Mouse (Mus musculus) forebrain, postnatal 0 days (tissue): ENCODE measurements around the gene Glra1. TPM values are rescaled to one million over a fixed set of nuclear protein-coding genes. Genes with fewer than 3 reads are reported as not detected.
A peak's percentile ranks its signal among the peaks of the same experiment; 100 is the strongest.

ENCODE experiments used
- ATAC-seq: fragments of 200-750 bp; cut with Nextera tagmentation; 2 replicates; pipeline ENCODE4 v1.8.0; 2017; ENCODE audit warnings: mild to moderate bottlenecking, moderate library complexity
- DNase-seq: peaks from one replicate; pipeline ENCODE4 v3.0.0-alpha.2; 2015
- H3K27ac ChIP-seq: fragments of 300-500 bp; sonication (generic); 2 replicates; pipeline ENCODE4 v1.5.1; 2014; ENCODE audit warnings: low read depth, mild to moderate bottlenecking, antibody characterized with exemption, low read length, moderate library complexity, mixed read lengths
- H3K27me3 ChIP-seq: fragments of 300-500 bp; sonication (generic); 2 replicates; pipeline ENCODE4 v1.6.1; 2014; ENCODE audit warnings: mild to moderate bottlenecking, low read length, mixed read lengths; ENCODE audit not compliant: insufficient read depth
- H3K36me3 ChIP-seq: fragments of 300-500 bp; sonication (generic); 2 replicates; pipeline ENCODE4 v1.6.1; 2014; ENCODE audit warnings: mild to moderate bottlenecking, moderate library complexity; ENCODE audit not compliant: insufficient read depth
- H3K4me1 ChIP-seq: fragments of 300-500 bp; sonication (generic); 2 replicates; pipeline ENCODE4 v1.6.1; 2014; ENCODE audit warnings: antibody characterized with exemption; ENCODE audit not compliant: insufficient read depth
- H3K4me2 ChIP-seq: fragments of 300-500 bp; sonication (generic); 2 replicates; pipeline ENCODE4 v1.6.1; 2014; ENCODE audit warnings: low read depth, mild to moderate bottlenecking, moderate library complexity
- H3K4me3 ChIP-seq: fragments of 300-500 bp; sonication (generic); 2 replicates; pipeline ENCODE4 v1.5.1; 2014; ENCODE audit warnings: low read depth, low read length, mixed read lengths
- H3K9ac ChIP-seq: fragments of 300-500 bp; sonication (generic); 2 replicates; pipeline ENCODE4 v1.6.1; 2014; ENCODE audit warnings: mild to moderate bottlenecking
- H3K9me3 ChIP-seq: fragments of 300-500 bp; sonication (generic); 2 replicates; pipeline ENCODE4 v1.6.1; 2016; ENCODE audit warnings: low read length
- CTCF ChIP-seq: sonication (generic); IDR thresholded peaks from 2 replicates; pipeline ENCODE4 v1.5.1; 2016; ENCODE audit warnings: antibody characterized with exemption, control low read depth, low read depth
- WGBS: fragments of 180-500 bp; shearing (Covaris S2); extraction: QIAGEN DNeasy Blood & Tissue Kit; methylation state at CpG from one replicate; pipeline ENCODE4 v1.1.7; 2014; 5-methylcytosine and 5-hydroxymethylcytosine counted together
- polyA plus RNA-seq: library from polyadenylated mRNA; unstranded; fragments of >200 nt; fragmentation: Nextera tagmentation; extraction: Ambion mirVana; gene quantifications from 2 replicates; pipeline ENCODE4 v1.2.1, GENCODE M21; 2015
- total RNA-seq: library from RNA; depleted of rRNA; stranded (reverse); fragments of >200 nt; gene quantifications from 2 replicates; pipeline ENCODE4 v1.2.3, GENCODE M21; 2014

Glra1 gene
- total and polyA plus RNA-seq, 2 experiments from 2014 or later, result 0.08 to 0.19 TPM

DNA sequence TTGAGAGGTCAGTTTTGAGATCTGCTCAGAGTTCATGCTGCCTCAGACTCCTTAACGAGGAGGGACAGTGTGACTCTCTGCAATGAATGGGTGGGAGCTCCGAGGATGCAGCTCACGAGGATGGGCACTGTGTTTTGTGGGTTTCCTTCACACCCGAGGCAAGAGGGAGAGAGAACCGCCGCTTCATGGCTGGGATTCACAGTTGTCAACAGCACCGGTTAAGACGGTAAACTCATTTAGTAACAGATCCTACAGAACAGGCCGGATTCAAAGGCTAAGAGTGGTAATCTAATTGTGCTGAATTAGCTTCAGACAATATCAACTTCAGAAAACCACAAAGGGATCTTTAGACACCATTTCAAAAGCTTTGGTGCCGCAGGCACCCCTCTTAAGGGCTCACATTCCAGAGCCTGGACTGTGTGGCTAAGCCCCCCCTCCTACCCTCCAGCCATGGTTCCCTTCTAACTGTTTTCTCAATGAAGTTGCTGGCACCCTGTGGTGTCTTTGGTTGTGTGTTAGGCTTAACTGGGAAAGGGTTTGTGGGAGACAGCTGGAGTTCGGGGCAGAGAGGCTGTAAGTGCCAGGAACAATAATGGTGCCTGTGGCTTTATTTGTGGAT, 6.4 kb downstream of the Glra1 start:
- H3K4me3 ChIP-seq, result no peak overlapping the region
- H3K4me1 ChIP-seq, result no peaks in the 10 kb centered on the region
- DNase-seq, result no peak
- no peak overlapping the region for H3K27ac ChIP-seq
- H3K9ac ChIP-seq, result no peak overlapping the region
- no peaks in the 10 kb centered on the region for H3K9me3 ChIP-seq
- TF ChIP-seq CTCF, result no peak
- no peaks in the 10 kb centered on the region for H3K36me3 ChIP-seq
- WGBS, result 4% methylated on average over 11 of the region's 11 CpGs
- peaks cover 25% of the 10 kb centered on the region for H3K27me3 ChIP-seq
- no peak for ATAC-seq
- no peak overlapping the region for H3K4me2 ChIP-seq

DNA sequence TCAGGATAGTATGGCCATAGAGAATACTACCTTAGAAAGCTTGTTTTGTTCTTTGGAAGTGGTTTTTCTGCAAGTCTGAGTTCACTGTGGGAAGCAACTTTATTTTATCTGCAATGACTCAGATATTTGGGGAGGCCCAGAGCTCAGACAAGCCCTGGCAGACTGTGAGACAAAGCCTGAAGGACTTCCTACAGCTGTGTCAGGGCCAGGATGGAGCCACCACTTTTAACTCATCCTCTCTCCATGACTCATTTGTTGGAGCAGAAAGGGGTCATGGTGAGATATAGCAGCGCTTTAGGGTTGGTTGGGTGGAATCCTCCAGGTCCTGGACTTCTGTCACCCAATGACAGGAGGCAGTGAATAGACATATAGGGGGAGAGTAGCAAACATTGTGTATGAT, 12.3 kb downstream of the Glra1 start:
- 97% methylated on average over 1 of the region's 1 CpGs for WGBS
- TF ChIP-seq CTCF, result no peak
- Histone ChIP-seq H3K27me3 (peaks cover 16% of the 10 kb centered on the region; the same call in 1 of the 2 replicates), H3K9me3 (no peaks in the 10 kb centered on the region), H3K36me3 (no peaks in the 10 kb centered on the region), H3K9ac (no peak overlapping the region), H3K27ac (no peak overlapping the region), H3K4me1 (no peaks in the 10 kb centered on the region), H3K4me3 (no peak overlapping the region), H3K4me2 (no peak overlapping the region)
- ATAC-seq (no peak), DNase-seq (no peak)

DNA sequence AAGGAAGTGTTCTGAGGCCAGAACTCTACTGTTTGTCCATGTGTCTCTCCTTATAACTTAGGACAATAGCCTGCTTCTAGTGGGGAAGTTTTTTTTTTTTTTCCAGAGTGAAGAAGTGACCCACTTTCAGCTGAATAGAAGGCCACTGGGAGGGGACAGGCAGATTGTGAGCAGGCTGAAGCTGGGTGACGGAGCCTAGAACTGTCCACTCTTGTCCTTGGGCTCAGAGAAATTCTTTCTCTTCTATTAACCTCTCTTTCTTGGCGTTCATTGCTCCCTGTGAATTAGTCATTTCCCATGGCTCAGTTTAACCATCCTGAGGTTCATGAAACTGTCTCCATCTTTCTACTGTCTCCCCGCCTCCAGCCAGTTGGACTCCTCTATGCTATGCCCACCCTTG, 13.6 kb downstream of the Glra1 start:
- no peak overlapping the region for H3K27ac ChIP-seq
- H3K9ac ChIP-seq, result no peak overlapping the region
- DNase-seq (no peak), ATAC-seq (no peak)
- H3K9me3 ChIP-seq, result no peaks in the 10 kb centered on the region
- peaks cover 9% of the 10 kb centered on the region; the same call in 1 of the 2 replicates for H3K27me3 ChIP-seq
- H3K4me2 ChIP-seq, result no peak overlapping the region
- H3K36me3 ChIP-seq, result no peaks in the 10 kb centered on the region
- H3K4me1 ChIP-seq, result no peaks in the 10 kb centered on the region
- no peak for TF ChIP-seq CTCF
- no peak overlapping the region for H3K4me3 ChIP-seq
- WGBS, result 80% methylated on average over 3 of the region's 3 CpGs

DNA sequence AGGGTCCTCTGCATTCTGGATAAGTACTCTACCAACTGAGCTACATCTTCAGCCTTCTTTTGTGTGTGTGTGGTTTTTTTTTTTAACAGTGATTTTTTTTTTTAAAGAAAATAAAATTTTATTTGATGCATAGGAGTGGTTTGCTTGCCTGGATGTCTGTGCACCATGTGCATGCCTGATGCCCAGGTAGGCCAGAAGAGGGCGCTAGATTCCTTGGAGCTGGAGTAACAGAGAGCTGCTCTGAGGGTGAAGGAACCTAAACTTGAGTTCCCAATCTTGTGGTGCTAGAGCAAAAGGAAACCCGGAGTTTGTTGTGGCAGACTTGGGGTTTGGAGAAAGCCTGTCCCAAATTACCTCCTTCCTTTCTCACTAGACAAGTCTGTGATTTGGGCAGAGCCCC, 16.8 kb downstream of the Glra1 start:
- H3K9me3 ChIP-seq, result no peaks in the 10 kb centered on the region
- H3K4me1 ChIP-seq, result no peaks in the 10 kb centered on the region
- H3K27ac ChIP-seq, result no peak overlapping the region
- H3K27me3 ChIP-seq, result no peaks in the 10 kb centered on the region
- no peak for ATAC-seq
- H3K4me2 ChIP-seq, result no peak overlapping the region
- TF ChIP-seq CTCF, result 0 out of 2 replicates have a peak, but pooled peaks have one; percentile 3
- H3K9ac ChIP-seq, result no peak overlapping the region
- DNase-seq, result no peak
- WGBS, result 57% methylated on average over 2 of the region's 2 CpGs
- H3K4me3 ChIP-seq, result no peak overlapping the region
- no peaks in the 10 kb centered on the region for H3K36me3 ChIP-seq

DNA sequence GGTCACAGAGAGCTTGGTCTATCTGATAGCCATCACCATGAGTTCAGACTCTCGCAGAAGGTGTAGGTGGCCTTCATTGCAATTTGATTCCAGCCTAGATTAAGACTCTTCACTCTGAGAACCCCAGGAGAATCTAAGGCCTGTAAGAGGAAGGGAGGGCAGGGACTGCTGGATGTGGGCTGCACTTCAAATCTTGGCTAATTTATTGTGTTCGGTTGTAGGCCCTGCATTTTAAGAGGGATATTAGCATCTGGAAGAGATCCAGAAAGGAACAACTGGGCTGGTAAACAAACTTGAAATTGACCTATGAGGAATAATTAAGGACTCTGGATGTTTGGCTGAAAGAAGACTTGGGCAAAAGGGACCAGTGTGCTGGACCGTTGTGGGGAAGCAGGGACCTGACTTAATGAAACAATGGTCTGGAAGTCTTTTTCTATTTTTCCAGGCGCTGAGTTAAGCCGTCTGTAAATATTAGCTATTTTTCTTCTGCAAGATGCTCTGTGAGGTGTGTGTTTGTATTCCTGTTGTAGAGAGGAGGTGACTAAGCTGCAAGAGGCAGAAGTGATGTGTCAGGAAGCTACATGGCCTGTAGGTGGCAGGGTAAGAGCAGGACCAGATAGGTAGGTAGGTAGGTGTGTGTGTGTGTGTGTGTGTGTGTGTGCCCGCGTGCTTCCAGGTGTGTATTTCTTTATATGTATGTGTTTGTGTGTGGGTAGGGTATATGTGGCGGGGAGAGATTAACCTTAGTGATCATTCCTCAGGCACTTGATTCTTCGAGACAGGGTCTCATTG, 18.4 kb downstream of the Glra1 start:
- Histone ChIP-seq H3K9me3 (no peaks in the 10 kb centered on the region), H3K4me3 (no peak overlapping the region), H3K9ac (no peak overlapping the region), H3K4me2 (no peak overlapping the region), H3K4me1 (no peaks in the 10 kb centered on the region), H3K36me3 (no peaks in the 10 kb centered on the region), H3K27ac (no peak overlapping the region), H3K27me3 (no peaks in the 10 kb centered on the region)
- peak; percentile 21 for TF ChIP-seq CTCF
- ATAC-seq (no peak), DNase-seq (no peak)
- 63% methylated on average over 9 of the region's 9 CpGs for WGBS

DNA sequence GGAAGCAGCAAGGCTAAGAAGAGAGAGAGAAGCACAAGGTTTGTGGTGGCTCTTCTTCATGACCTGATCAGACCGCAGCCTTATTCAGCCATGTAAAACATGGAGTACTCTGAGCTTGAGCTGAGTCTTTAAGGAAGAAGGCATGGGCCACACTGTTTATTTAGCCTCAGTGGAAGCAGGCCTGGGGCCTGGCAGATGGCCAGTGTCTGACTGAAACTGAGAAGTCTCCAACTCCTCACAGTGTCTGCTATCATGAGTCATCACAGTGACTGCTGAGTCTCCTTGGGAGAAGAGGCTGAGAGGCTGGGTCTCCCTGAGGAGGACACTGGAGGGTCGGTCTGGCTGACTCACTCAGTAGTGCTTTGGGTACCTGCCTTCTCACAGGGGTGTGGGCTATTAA, 33.6 kb downstream of the Glra1 start:
- Histone ChIP-seq H3K4me2 (no peak overlapping the region), H3K27me3 (no peaks in the 10 kb centered on the region), H3K36me3 (no peaks in the 10 kb centered on the region), H3K27ac (no peak overlapping the region), H3K9ac (no peak overlapping the region), H3K4me1 (no peaks in the 10 kb centered on the region), H3K9me3 (no peaks in the 10 kb centered on the region), H3K4me3 (no peak overlapping the region)
- DNase-seq (no peak), ATAC-seq (no peak)
- no peak for TF ChIP-seq CTCF
- 85% methylated on average over 2 of the region's 2 CpGs for WGBS

DNA sequence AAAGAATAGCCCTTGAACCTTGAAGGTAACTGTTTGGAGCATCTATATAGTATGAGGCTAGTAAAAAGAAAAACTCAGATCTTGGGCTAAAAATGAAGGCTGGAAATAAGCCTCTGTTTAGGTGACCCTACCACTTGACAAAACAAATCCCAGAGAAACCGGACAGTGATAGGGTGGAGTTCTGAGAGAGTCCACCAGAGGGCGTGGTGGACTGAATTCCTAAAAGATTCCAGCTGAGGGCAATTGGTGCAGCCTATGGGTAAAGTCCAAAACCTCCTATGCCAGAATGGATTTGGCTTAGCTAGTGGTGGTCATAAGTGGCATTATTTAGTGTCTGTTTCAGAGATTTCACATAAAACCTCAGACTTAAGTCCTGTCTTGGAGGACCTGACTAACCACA, 36.9 kb downstream of the Glra1 start:
- H3K4me1 ChIP-seq, result no peaks in the 10 kb centered on the region
- H3K4me2 ChIP-seq, result no peak overlapping the region
- H3K27ac ChIP-seq, result no peak overlapping the region
- H3K27me3 ChIP-seq, result no peaks in the 10 kb centered on the region
- WGBS, result 23% methylated on average over 2 of the region's 2 CpGs
- H3K36me3 ChIP-seq, result no peaks in the 10 kb centered on the region
- no peaks in the 10 kb centered on the region for H3K9me3 ChIP-seq
- DNase-seq (peak; percentile 9), ATAC-seq (no peak)
- peak; percentile 67 for TF ChIP-seq CTCF
- H3K4me3 ChIP-seq, result no peak overlapping the region
- H3K9ac ChIP-seq, result no peak overlapping the region
